Mouse (Mus musculus) spleen, adult 2 months (tissue): ENCODE measurements around the gene Tab1.

Source experiments
- CTCF ChIP-seq: fragments of 200-500 bp; IDR thresholded peaks from 2 replicates; pipeline ENCODE4 v1.5.1; 2011; ENCODE audit warnings: mild to moderate bottlenecking, inconsistent platforms; ENCODE audit not compliant: insufficient read depth, insufficient read length, insufficient replicate concordance; ENCODE audit errors: extremely low read depth
- POLR2A ChIP-seq: fragments of 200-500 bp; IDR thresholded peaks from 2 replicates; pipeline ENCODE4 v1.6.1; 2011; ENCODE audit warnings: low read depth, low read length, inconsistent platforms

- TF ChIP-seq CTCF (no peak), POLR2A (no peak)
Observed at GRCm38 (mm10) chr15:80115256-80115655, 17.7 kb upstream of the Tab1 start.
